Mouse (Mus musculus) spleen, adult 12 weeks (tissue): ENCODE data around the gene Pcdh7.

Source experiments
- DNase-seq: peaks from one replicate; pipeline ENCODE4 v3.0.0; 2022; ENCODE audit warnings: low spot score

Pcdh7 gene

DNA sequence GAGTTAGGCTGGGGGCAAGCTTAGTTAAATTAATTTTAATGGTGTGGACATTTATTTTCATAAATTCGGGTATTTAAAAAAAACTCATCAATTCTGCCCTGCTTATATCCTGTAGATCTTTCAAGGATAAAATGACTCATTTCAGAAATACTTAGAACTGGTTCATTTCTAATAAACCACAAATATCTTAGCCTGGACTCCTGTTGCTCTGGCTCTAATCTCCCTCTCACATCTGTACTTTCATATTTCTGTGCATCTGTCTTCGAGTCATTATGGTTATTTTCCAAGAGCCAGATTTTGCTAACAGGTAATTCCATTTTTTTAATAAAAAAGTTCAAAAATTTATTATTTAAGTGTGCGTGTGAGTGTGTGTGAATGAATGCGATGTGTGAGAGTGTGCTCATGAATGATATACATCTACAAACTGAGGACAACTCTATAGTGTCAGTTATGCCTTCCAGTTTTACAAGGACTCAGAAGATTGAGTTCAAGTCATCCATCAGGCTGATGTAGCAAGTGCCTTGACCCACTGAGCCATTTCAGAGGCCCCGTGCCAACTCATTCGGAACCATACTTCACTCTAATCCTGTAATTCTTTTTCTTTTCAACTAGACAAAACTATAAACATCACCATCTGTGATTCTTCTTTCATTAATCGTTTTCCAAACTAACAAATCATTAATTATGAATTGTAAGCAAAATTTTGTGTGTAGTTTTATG lies 80.3 kb downstream of the Pcdh7 start:
- DNase-seq, result no peak

DNA sequence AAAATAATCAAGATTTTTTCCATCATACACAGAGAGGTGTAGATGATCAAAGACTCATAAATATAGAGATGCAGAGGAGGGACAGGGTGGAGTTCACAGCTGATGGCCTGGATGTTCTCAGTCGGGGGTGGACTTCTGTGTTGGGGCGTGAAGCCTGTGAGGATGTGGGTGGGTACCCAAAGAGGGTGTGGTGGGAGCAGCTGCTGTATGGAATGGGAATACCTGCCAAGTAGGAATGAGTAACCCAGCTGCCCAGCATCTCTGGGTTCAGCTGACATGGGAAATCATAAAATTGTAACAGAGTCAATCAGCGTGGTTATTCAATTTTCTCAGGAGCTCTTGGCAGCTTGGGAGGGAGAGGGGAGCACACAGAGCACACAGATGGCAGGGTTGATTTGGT lies 85.3 kb downstream of the Pcdh7 start:
- DNase-seq, result no peak

GRCm38 (mm10) chr5:57803890-57804289 lies 86.1 kb downstream of the Pcdh7 start:
- DNase-seq, result no peak

DNA sequence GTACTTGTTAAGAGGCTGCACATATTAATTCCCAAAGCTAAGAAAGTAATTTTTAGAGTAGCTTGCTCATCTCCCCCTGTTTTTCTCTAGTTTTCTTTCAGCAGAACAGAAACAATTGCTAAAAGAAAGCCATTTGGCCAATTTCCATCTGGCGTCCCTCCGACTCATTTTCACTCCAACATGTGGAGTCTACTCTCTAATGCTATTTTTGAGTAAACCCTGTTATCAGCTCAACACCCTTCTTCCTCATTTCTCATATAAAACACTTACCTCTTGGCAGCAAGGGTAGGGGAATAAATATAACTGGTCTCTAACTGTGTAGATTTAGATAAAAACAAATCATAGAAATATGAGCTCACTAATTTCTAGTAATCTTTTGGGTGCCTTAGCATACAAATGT lies 89.6 kb downstream of the Pcdh7 start:
- no peak for DNase-seq

DNA sequence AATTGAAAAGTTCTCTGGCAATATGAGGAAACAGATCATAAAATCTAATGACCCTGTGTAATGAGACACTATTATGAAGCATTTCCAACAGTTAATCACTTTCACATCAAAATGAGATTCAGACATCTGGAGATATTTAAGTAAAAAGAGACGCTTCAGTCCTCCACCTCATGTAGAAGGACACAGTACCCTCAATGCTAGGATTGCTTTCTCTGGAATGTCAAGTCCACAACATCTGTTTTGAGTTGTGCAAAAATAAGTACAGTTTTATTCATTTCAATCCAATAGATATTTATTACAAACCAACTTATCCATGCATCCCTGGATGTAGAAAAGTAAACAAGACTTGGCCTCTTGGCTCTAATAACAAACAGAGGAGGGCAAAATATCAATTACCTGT lies 92.9 kb downstream of the Pcdh7 start:
- DNase-seq, result no peak

DNA sequence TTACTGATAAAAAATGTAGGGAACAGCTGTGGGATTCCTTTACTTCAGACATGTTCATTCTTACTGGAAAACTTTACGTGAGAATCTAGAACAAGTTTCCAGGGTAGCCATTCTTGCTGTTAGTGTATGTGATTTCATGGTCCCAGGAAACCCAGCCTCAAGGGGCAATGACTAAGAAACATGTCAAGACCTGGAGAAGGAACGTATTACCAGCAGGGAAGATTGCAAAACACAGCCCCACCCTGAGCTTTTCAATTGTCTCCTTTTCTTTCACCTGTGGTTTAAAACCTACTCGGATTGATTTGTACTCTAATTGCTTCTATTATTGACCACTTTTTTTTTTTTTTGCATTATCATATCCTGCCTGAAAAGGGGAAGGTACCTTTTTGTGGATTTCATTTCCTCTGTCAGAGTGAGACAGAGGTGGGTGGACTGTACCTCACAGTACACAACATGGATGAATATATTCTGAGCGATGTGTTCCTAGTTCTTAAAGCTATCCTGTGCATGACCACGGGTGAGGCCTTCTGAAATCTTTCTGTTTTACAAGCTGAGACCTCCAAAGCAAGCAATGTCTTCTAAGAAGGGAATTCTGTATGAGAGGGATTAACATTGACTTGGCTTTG lies 98.3 kb downstream of the Pcdh7 start:
- DNase-seq, result no peak

GRCm38 (mm10) chr5:57819788-57820187 lies 102.0 kb downstream of the Pcdh7 start:
- no peak for DNase-seq

- no peak for DNase-seq
Observed at GRCm38 (mm10) chr5:57821099-57821498, 103.3 kb downstream of the Pcdh7 start.

- DNase-seq, result no peak
Observed at GRCm38 (mm10) chr5:57828437-57828836, 110.7 kb downstream of the Pcdh7 start.

DNA sequence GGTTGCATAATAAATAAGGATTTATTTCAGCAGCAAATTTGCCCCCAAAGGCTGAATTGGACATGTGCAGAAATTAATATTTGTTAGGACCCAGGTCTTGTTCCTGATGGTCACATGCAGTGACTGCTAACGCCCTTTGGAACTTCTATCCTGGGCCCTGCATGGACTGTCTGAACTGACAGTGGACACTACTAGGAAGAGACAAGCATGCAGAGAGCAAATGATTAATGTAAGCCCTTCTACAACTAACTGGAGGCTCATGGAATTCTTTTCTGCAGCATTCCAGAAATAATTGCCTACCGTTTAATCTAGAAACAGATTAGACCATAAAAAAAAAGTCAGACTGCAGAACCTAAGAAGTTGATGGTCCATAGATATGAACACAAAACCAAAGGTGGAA lies 119.4 kb downstream of the Pcdh7 start:
- DNase-seq, result no peak

DNA sequence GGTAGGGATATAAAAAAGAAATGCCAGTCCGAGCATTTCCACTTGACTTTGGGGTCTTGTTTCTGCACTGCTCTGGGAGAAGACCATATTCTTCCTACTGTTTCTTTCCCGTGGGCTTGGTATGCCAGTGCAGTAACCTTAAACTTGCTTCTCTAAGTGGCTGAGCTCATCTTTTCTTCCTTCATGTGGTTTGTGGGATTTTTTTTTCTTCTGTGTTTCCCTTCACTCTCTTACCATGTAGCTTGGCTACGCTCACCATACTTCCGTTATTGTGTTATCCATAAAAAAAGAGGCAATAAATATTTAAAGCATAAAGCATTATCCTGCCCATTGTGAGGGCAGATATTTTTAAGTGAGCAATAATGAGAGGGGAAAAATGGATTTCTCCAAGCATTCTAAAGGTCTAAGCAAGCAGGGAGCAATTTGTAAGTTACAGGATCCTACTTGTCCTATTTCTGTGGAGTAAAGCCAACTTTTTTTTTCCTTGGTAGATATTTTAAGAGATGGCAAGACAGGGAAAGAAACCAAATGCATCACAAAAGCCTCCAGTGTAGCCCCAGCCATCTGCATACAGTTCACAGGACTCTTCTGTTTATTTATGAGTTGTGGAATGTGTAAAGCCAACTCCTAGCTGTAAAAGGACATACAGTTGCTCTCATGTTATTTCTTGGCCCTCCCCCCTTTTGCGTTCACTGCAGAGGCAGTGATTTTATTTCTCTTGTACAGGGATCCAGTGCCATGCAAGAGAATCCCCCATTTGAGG lies 123.8 kb downstream of the Pcdh7 start:
- no peak for DNase-seq

GRCm38 (mm10) chr5:57847500-57847899 lies 129.7 kb downstream of the Pcdh7 start:
- DNase-seq, result no peak

DNA sequence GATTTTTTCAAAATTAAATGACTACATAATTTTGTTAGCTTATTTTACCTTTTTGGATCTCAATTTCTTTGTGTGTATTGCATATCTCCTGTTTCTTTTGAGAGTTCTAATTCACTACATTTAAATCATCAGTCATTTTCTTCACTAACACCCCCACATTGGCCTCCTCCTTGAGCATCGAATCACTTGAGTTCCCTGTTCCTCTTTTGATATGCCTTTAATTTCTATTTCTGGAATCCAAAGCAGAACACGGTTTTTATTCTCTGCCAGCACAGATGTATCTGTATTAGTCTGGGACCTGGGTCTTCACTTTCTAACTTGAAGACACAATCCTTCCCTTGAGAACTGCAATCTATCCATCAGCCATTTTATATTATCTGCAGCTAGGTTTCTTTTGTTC lies 132.3 kb downstream of the Pcdh7 start:
- no peak for DNase-seq

GRCm38 (mm10) chr5:57857316-57857715 lies 139.5 kb downstream of the Pcdh7 start:
- no peak for DNase-seq

GRCm38 (mm10) chr5:57864254-57864653 lies 146.5 kb downstream of the Pcdh7 start:
- no peak for DNase-seq

DNA sequence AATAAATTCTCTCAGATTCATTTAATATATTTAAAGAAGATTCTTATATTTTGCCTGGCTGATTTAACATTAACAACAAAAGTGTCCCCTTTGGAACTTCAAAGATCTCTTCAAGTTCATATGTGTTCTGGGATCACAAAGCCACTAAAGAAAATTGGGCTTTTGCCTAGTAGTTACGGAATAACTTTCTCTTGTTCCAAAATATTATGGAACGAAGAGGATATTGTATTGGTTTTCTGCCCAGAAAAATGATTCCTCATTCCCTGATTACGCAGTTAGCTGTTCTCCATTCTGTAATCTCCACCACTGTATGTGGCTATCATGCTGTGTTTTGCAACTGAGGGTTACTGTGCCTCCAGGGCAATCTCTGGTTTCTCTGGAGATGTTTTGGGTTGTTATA lies 147.5 kb downstream of the Pcdh7 start:
- DNase-seq, result no peak

DNA sequence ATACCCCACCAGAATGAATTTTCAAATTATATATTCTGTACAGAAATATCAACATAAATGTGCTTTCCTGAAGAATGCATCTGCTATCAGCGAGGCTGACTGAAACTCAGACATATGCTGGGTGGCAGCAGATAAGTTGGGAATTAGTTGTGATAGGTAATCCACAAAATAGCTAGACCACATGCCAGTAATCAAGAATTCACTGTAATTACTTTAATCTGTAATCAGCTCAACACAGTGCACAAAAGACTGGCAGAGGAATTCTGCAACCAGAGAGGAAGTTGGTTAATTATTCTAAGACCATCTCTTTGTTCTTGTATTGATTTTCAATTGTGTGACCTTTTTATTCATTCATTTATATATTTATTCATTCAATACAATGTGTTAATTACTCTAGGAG lies 148.3 kb downstream of the Pcdh7 start:
- no peak for DNase-seq

DNA sequence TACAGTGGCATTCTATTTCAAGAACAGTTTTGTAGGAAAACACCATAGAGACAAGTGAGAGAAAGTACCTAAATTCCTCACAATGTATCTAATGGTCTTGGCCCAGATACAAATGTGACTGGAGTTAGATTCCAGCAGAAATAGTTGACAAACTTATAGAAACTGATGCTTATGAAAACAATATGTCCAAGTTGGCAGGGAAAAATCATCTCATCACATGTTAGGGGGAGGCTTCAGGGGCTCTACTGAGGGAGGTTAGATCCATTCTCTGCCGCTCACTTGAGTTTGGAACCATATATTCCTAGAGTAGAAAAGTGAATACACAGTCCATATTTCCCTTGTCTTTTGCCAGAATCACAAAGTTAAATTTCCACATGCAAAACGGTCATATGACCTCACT lies 150.1 kb downstream of the Pcdh7 start:
- DNase-seq, result no peak

- DNase-seq, result no peak
Observed at GRCm38 (mm10) chr5:57868702-57869101, 150.9 kb downstream of the Pcdh7 start.

DNA sequence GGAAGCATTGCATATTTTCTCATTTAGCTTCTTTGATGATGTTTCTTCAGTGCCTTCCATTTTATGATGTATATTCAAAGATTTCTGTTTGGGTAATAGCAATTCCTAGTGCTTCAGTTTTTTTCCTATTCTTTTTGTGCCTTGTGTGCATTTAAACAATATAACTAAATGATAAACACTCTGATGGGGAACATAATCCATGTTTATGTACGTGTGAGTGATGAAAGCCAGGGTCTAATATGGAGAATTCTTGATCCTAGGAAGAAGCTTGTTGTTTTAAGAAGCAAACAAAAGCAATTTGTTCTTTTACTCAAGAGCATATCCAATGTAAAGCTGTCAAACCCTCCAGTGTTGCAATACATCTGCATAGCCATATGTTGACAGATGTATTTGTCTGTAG lies 153.0 kb downstream of the Pcdh7 start:
- DNase-seq, result no peak

DNA sequence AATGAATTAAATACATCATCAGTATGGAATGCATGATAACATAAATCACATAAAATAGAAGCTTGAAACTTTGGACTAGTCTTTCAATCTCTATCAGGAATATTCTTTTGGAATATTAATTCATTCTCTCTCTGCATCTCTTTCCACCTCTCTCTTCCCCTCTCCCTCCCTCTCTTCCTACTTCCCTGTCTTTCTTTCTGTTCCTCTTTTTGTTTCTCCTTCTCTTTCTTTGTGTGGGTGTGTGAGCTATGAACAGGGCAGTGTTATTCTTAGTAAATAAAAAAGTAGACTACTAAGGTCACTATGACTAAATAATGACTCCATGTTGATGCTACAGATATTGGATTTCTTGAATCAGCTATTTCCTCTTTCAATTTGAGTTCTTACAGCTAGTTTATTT lies 167.2 kb downstream of the Pcdh7 start:
- no peak for DNase-seq

DNA sequence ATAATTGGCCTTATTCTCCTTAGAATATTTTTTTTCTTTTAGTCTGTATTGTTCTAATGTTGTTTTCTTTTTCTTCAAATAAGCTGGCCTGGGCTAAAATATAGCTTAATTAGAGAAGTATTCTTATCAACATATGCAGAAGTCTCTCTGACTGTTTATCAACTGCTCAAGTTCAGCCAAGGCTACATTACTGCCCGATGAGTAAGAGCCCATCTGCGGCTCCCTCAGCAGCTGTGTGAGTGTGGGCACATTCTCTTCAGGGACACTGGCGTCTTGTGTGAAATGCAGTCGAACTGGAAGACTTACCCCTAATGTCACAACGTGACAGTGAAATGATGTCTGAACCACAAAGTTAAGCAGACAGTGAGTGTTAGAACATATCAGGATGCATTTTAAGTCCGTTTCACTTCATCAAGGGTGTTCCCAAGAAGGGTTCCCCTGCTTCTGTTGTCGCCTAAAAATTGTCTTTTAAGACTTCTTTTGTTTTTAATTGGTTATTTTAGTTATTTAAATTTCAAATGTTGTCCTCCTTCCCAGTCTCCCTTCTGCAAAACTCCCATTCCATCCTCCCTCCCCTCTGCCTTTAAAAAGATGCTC lies 181.3 kb downstream of the Pcdh7 start:
- peak; percentile 37 for DNase-seq

DNA sequence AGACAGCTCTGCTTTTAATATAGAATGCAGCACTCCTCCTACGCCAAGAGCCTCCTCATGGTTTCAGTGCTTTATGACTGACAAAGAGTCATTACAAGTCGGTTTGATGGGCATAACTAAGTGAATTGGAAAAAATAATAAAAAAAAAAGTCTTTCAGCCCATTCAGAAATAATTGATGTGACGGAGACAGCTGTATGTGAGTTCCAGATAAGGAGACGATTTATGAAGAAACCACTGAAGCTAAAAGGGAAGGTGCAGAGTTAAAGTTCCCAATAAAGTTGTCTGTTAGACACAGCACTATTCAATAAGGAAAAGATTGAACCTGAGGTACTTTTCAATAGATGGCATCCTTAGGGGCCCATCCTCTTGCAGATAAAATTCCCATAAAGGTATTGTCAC lies 189.5 kb downstream of the Pcdh7 start:
- DNase-seq, result no peak
